Mouse (Mus musculus): ENCODE measurements around the gene BC051142.

GRCm38 (mm10) chr17:34384699-34385098 is 13.9 kb upstream of the BC051142 start:
- TF ChIP-seq CTCF (IDR thresholded peaks at IDR 0.05; ENCODE audit: insufficient read depth, low read length): no peak
- TF ChIP-seq POLR2A (IDR thresholded peaks at IDR 0.05; ENCODE audit: borderline replicate concordance, extremely low read depth, low read depth, low read length): no peak
